Mouse (Mus musculus): Measurements from ENCODE around the gene Eloa. TPM values are rescaled to one million over a fixed set of nuclear protein-coding genes. Genes with fewer than 3 reads are reported as not detected.
A peak's percentile ranks its signal among the peaks of the same experiment; 100 is the strongest.

Gene Eloa
- polyA plus RNA-seq, 1 experiment: 17.2 TPM

- H3K4me3 ChIP-seq: peak within 1 kb of the TSS; percentile 99
- no peaks in the 10 kb centered on the region for H3K27me3 ChIP-seq (ENCODE audit: control insufficient read depth, insufficient read depth, insufficient read length)
- H3K79me2 ChIP-seq (ENCODE audit: control insufficient read depth, insufficient read depth): peaks cover 44% of the 10 kb centered on the region
- H3ac ChIP-seq (ENCODE audit: control insufficient read depth, insufficient read length): peak within 1 kb of the TSS; percentile 50
- TF ChIP-seq E2F4 (IDR thresholded peaks at IDR 0.05; ENCODE audit: insufficient read depth) (peak; percentile 65), POLR2A (IDR thresholded peaks at IDR 0.05; ENCODE audit: insufficient read length, low read depth) (peak; percentile 90), CEBPB (IDR thresholded peaks at IDR 0.05; ENCODE audit: insufficient read depth, poor library complexity, severe bottlenecking) (no peak), SRF (IDR thresholded peaks at IDR 0.05; ENCODE audit: control insufficient read depth, insufficient read length, low read depth) (peak; percentile 31), TCF3 (IDR thresholded peaks at IDR 0.05; ENCODE audit: insufficient read length, low read depth) (no peak), MYOG (IDR thresholded peaks at IDR 0.05; ENCODE audit: control insufficient read depth in 1 of 3, insufficient read depth in 1 of 3, insufficient read length in 2 of 3, low read depth in 2 of 3) (no peak), MAX (IDR thresholded peaks at IDR 0.05; ENCODE audit: low read depth) (no peak), POLR2AphosphoS2 (IDR thresholded peaks at IDR 0.05; ENCODE audit: insufficient read length, low read depth) (peak; percentile 86), USF1 (IDR thresholded peaks at IDR 0.05; ENCODE audit: low read depth) (peak; percentile 72), REST (IDR thresholded peaks at IDR 0.05; ENCODE audit: insufficient read depth, insufficient read length) (no peak), MYOD1 (IDR thresholded peaks at IDR 0.05; ENCODE audit: control insufficient read depth in 1 of 3, insufficient read length in 2 of 3, low read depth in 2 of 3) (no peak), TCF12 (IDR thresholded peaks at IDR 0.05; ENCODE audit: insufficient read depth, poor library complexity, severe bottlenecking) (no peak)
- peak within 1 kb of the TSS; percentile 99 for H3K4me2 ChIP-seq (ENCODE audit: low read depth)
- H3K36me3 ChIP-seq (ENCODE audit: control insufficient read depth, insufficient read depth): peaks cover 41% of the 10 kb centered on the region
These were observed 31.7 kb upstream of the Eloa start, which contains the start of gene Rpl11 for GRCm38 (mm10) chr4:136053247-136053596. Gene Rpl11, minus strand, starts transcription at chr4:136053428.

- peaks cover 41% of the 10 kb centered on the region for H3K36me3 ChIP-seq (ENCODE audit: control insufficient read depth, insufficient read depth)
- TF ChIP-seq E2F4 (IDR thresholded peaks at IDR 0.05; ENCODE audit: insufficient read depth) (no peak), TCF12 (IDR thresholded peaks at IDR 0.05; ENCODE audit: insufficient read depth, poor library complexity, severe bottlenecking) (no peak), MYOD1 (IDR thresholded peaks at IDR 0.05; ENCODE audit: control insufficient read depth in 1 of 3, insufficient read length in 2 of 3, low read depth in 2 of 3) (no peak), REST (IDR thresholded peaks at IDR 0.05; ENCODE audit: insufficient read depth, insufficient read length) (no peak), TCF3 (IDR thresholded peaks at IDR 0.05; ENCODE audit: insufficient read length, low read depth) (no peak), MAX (IDR thresholded peaks at IDR 0.05; ENCODE audit: low read depth) (no peak), USF1 (IDR thresholded peaks at IDR 0.05; ENCODE audit: low read depth) (no peak), POLR2A (IDR thresholded peaks at IDR 0.05; ENCODE audit: insufficient read length, low read depth) (no peak), SRF (IDR thresholded peaks at IDR 0.05; ENCODE audit: control insufficient read depth, insufficient read length, low read depth) (no peak), POLR2AphosphoS2 (IDR thresholded peaks at IDR 0.05; ENCODE audit: insufficient read length, low read depth) (no peak)
- H3K4me2 ChIP-seq (ENCODE audit: low read depth): peak overlapping the region; percentile 99
- peak overlapping the region; percentile 50 for H3ac ChIP-seq (ENCODE audit: control insufficient read depth, insufficient read length)
- H3K4me3 ChIP-seq: peak overlapping the region; percentile 99
- no peaks in the 10 kb centered on the region for H3K27me3 ChIP-seq (ENCODE audit: control insufficient read depth, insufficient read depth, insufficient read length)
- H3K79me2 ChIP-seq (ENCODE audit: control insufficient read depth, insufficient read depth): peaks cover 44% of the 10 kb centered on the region
These were observed 31.1 kb upstream of the Eloa start for GRCm38 (mm10) chr4:136052534-136053246.

GRCm38 (mm10) chr4:136052060-136052459, 30.5 kb upstream of the Eloa start:
- no peak for TF ChIP-seq TCF3 (IDR thresholded peaks at IDR 0.05; ENCODE audit: insufficient read length, low read depth)
- TF ChIP-seq REST (IDR thresholded peaks at IDR 0.05; ENCODE audit: insufficient read depth, insufficient read length): no peak
- no peak for TF ChIP-seq USF1 (IDR thresholded peaks at IDR 0.05; ENCODE audit: low read depth)
- no peak for TF ChIP-seq E2F4 (IDR thresholded peaks at IDR 0.05; ENCODE audit: insufficient read depth)
- Histone ChIP-seq H3K4me3 (peak overlapping the region; percentile 99), H3K79me2 (ENCODE audit: control insufficient read depth, insufficient read depth) (peaks cover 44% of the 10 kb centered on the region), H3K4me2 (ENCODE audit: low read depth) (peak overlapping the region; percentile 99), H3K27me3 (ENCODE audit: control insufficient read depth, insufficient read depth, insufficient read length) (no peaks in the 10 kb centered on the region), H3K36me3 (ENCODE audit: control insufficient read depth, insufficient read depth) (peaks cover 41% of the 10 kb centered on the region), H3ac (ENCODE audit: control insufficient read depth, insufficient read length) (peak overlapping the region; percentile 50)

GRCm38 (mm10) chr4:136050226-136050625, 28.7 kb upstream of the Eloa start:
- TF ChIP-seq MAX (IDR thresholded peaks at IDR 0.05; ENCODE audit: low read depth) (no peak), SRF (IDR thresholded peaks at IDR 0.05; ENCODE audit: control insufficient read depth, insufficient read length, low read depth) (no peak), POLR2AphosphoS2 (IDR thresholded peaks at IDR 0.05; ENCODE audit: insufficient read length, low read depth) (no peak), REST (IDR thresholded peaks at IDR 0.05; ENCODE audit: insufficient read depth, insufficient read length) (no peak), E2F4 (IDR thresholded peaks at IDR 0.05; ENCODE audit: insufficient read depth) (no peak), MYOG (IDR thresholded peaks at IDR 0.05; ENCODE audit: control insufficient read depth in 1 of 3, insufficient read depth in 1 of 3, insufficient read length in 2 of 3, low read depth in 2 of 3) (no peak), TCF3 (IDR thresholded peaks at IDR 0.05; ENCODE audit: insufficient read length, low read depth) (no peak), MYOD1 (IDR thresholded peaks at IDR 0.05; ENCODE audit: control insufficient read depth in 1 of 3, insufficient read length in 2 of 3, low read depth in 2 of 3) (no peak), POLR2A (IDR thresholded peaks at IDR 0.05; ENCODE audit: insufficient read length, low read depth) (no peak), USF1 (IDR thresholded peaks at IDR 0.05; ENCODE audit: low read depth) (no peak), TCF12 (IDR thresholded peaks at IDR 0.05; ENCODE audit: insufficient read depth, poor library complexity, severe bottlenecking) (no peak), CEBPB (IDR thresholded peaks at IDR 0.05; ENCODE audit: insufficient read depth, poor library complexity, severe bottlenecking) (no peak)
- Histone ChIP-seq H3K79me2 (ENCODE audit: control insufficient read depth, insufficient read depth) (peaks cover 44% of the 10 kb centered on the region), H3K36me3 (ENCODE audit: control insufficient read depth, insufficient read depth) (peaks cover 41% of the 10 kb centered on the region)

More at GRCm38 (mm10) chr4:136050226-136050625, 28.7 kb upstream of the Eloa start:
- Histone ChIP-seq H3K27me3 (ENCODE audit: control insufficient read depth, insufficient read depth, insufficient read length) (no peaks in the 10 kb centered on the region), H3K4me3 (no peak overlapping the region), H3K4me2 (ENCODE audit: low read depth) (no peak overlapping the region), H3ac (ENCODE audit: control insufficient read depth, insufficient read length) (no peak overlapping the region)
